Mouse (Mus musculus): ENCODE data around the gene Zfp819.

DNA sequence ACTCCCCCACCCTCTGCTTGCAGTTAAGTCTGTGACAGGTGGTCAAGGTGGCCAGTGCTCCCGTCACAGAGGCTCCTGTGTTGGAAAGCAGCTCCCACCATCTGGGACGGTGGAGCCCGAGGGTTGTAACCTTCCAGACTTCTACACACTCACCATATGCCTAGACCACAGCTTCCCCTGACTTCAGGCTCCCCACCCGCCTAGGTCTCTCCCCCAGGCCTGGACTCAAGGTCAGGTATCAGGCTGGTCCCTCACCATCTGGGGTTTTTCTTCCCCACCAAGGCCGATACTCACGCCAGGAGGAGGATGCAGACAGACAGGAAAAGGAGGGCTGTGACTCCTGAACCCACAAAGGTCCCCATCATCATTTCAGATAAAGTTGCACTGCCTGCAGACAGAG is 49.3 kb downstream of the Zfp819 start:
- TF ChIP-seq CTCF (IDR thresholded peaks at IDR 0.05; ENCODE audit: low read depth), result no peak
- no peak for TF ChIP-seq EP300 (IDR thresholded peaks at IDR 0.05; ENCODE audit: low read depth)

Measured in liver, postnatal 0 days (tissue).